Mouse (Mus musculus): ENCODE measurements around the gene Tmtc1. TPM values are rescaled to one million over a fixed set of nuclear protein-coding genes. Genes with fewer than 3 reads are reported as not detected.
A peak's percentile ranks its signal among the peaks of the same experiment; 100 is the strongest.

Gene Tmtc1
- total and polyA plus RNA-seq, 2 experiments, result 0.16 to 0.46 TPM

- peak overlapping the region; percentile 68 for H3K9ac ChIP-seq (ENCODE audit: low read depth, low read length)
- H3K27me3 ChIP-seq (ENCODE audit: control insufficient read depth, insufficient read depth, low read length), result no peaks in the 10 kb centered on the region
- 0 out of 2 replicates have a peak, but pooled peaks have one; percentile 39 for TF ChIP-seq POLR2A (IDR thresholded peaks at IDR 0.05; ENCODE audit: extremely low read depth, insufficient read depth, low read length)
- TF ChIP-seq CTCF (IDR thresholded peaks at IDR 0.05; ENCODE audit: low read depth, low read length), result peak; percentile 53
- 28% methylated on average over 85 of the region's 85 CpGs for WGBS
- no peak overlapping the region for H3K27ac ChIP-seq (replicated peaks; ENCODE audit: insufficient read depth, low read depth, low read length)
- H3K36me3 ChIP-seq (ENCODE audit: control insufficient read depth, insufficient read depth, low read length), result no peaks in the 10 kb centered on the region
- peak overlapping the region; percentile 75 for H3K4me3 ChIP-seq (ENCODE audit: insufficient read depth, low read depth, low read length)
- no peaks in the 10 kb centered on the region for H3K4me1 ChIP-seq (ENCODE audit: control insufficient read depth, insufficient read depth, low read length)
- H3K79me2 ChIP-seq (ENCODE audit: control insufficient read depth, insufficient read depth, low read length), result no peaks in the 10 kb centered on the region
- peak; percentile 14 for DNase-seq (ENCODE audit: extremely low read depth, low read depth, low spot score)
Observed at GRCm38 (mm10) chr6:148354509-148355474, 89.4 kb downstream of the Tmtc1 start.

GRCm38 (mm10) chr6:148354151-148354508 is 90.1 kb downstream of the Tmtc1 start:
- WGBS, result 88% methylated on average over 16 of the region's 16 CpGs
- peak overlapping the region; percentile 75 for H3K4me3 ChIP-seq (ENCODE audit: insufficient read depth, low read depth, low read length)
- no peaks in the 10 kb centered on the region for H3K36me3 ChIP-seq (ENCODE audit: control insufficient read depth, insufficient read depth, low read length)
- H3K9ac ChIP-seq (ENCODE audit: low read depth, low read length), result no peak overlapping the region
- TF ChIP-seq CTCF (IDR thresholded peaks at IDR 0.05; ENCODE audit: low read depth, low read length) (no peak), POLR2A (IDR thresholded peaks at IDR 0.05; ENCODE audit: extremely low read depth, insufficient read depth, low read length) (no peak)
- H3K4me1 ChIP-seq (ENCODE audit: control insufficient read depth, insufficient read depth, low read length), result no peaks in the 10 kb centered on the region
- H3K27me3 ChIP-seq (ENCODE audit: control insufficient read depth, insufficient read depth, low read length), result no peaks in the 10 kb centered on the region
- DNase-seq (ENCODE audit: extremely low read depth, low read depth, low spot score), result peak; percentile 10
- no peak overlapping the region for H3K27ac ChIP-seq (replicated peaks; ENCODE audit: insufficient read depth, low read depth, low read length)
- H3K79me2 ChIP-seq (ENCODE audit: control insufficient read depth, insufficient read depth, low read length), result no peaks in the 10 kb centered on the region

- no peak overlapping the region for H3K27ac ChIP-seq (replicated peaks; ENCODE audit: insufficient read depth, low read depth, low read length)
- no peaks in the 10 kb centered on the region for H3K79me2 ChIP-seq (ENCODE audit: control insufficient read depth, insufficient read depth, low read length)
- TF ChIP-seq CTCF (IDR thresholded peaks at IDR 0.05; ENCODE audit: low read depth, low read length), result no peak
- TF ChIP-seq POLR2A (IDR thresholded peaks at IDR 0.05; ENCODE audit: extremely low read depth, insufficient read depth, low read length), result no peak
Observed at GRCm38 (mm10) chr6:148345001-148345400, 99.2 kb downstream of the Tmtc1 start.

GRCm38 (mm10) chr6:148342191-148342590 is 102.0 kb downstream of the Tmtc1 start:
- H3K27ac ChIP-seq (replicated peaks; ENCODE audit: insufficient read depth, low read depth, low read length), result no peak overlapping the region
- no peak overlapping the region for H3K4me3 ChIP-seq (ENCODE audit: insufficient read depth, low read depth, low read length)
- no peak for DNase-seq (ENCODE audit: extremely low read depth, low read depth, low spot score)
- H3K4me1 ChIP-seq (ENCODE audit: control insufficient read depth, insufficient read depth, low read length), result no peaks in the 10 kb centered on the region
- no peak overlapping the region for H3K9ac ChIP-seq (ENCODE audit: low read depth, low read length)
- TF ChIP-seq CTCF (IDR thresholded peaks at IDR 0.05; ENCODE audit: low read depth, low read length), result no peak
- no peak for TF ChIP-seq POLR2A (IDR thresholded peaks at IDR 0.05; ENCODE audit: extremely low read depth, insufficient read depth, low read length)
- no peaks in the 10 kb centered on the region for H3K79me2 ChIP-seq (ENCODE audit: control insufficient read depth, insufficient read depth, low read length)
- H3K36me3 ChIP-seq (ENCODE audit: control insufficient read depth, insufficient read depth, low read length), result no peaks in the 10 kb centered on the region
- 96% methylated on average over 2 of the region's 2 CpGs for WGBS
- H3K27me3 ChIP-seq (ENCODE audit: control insufficient read depth, insufficient read depth, low read length), result no peaks in the 10 kb centered on the region

More at GRCm38 (mm10) chr6:148345001-148345400, 99.2 kb downstream of the Tmtc1 start:
- 86% methylated on average over 3 of the region's 3 CpGs for WGBS
- Histone ChIP-seq H3K36me3 (ENCODE audit: control insufficient read depth, insufficient read depth, low read length) (no peaks in the 10 kb centered on the region), H3K4me1 (ENCODE audit: control insufficient read depth, insufficient read depth, low read length) (no peaks in the 10 kb centered on the region), H3K4me3 (ENCODE audit: insufficient read depth, low read depth, low read length) (no peak overlapping the region), H3K9ac (ENCODE audit: low read depth, low read length) (no peak overlapping the region), H3K27me3 (ENCODE audit: control insufficient read depth, insufficient read depth, low read length) (no peaks in the 10 kb centered on the region)
- no peak for DNase-seq (ENCODE audit: extremely low read depth, low read depth, low spot score)

- Histone ChIP-seq H3K9ac (ENCODE audit: low read depth, low read length) (no peak overlapping the region), H3K36me3 (ENCODE audit: control insufficient read depth, insufficient read depth, low read length) (no peaks in the 10 kb centered on the region), H3K79me2 (ENCODE audit: control insufficient read depth, insufficient read depth, low read length) (no peaks in the 10 kb centered on the region), H3K27me3 (ENCODE audit: control insufficient read depth, insufficient read depth, low read length) (no peaks in the 10 kb centered on the region), H3K4me3 (ENCODE audit: insufficient read depth, low read depth, low read length) (no peak overlapping the region), H3K27ac (replicated peaks; ENCODE audit: insufficient read depth, low read depth, low read length) (no peak overlapping the region), H3K4me1 (ENCODE audit: control insufficient read depth, insufficient read depth, low read length) (no peaks in the 10 kb centered on the region)
- no peak for DNase-seq (ENCODE audit: extremely low read depth, low read depth, low spot score)
- no peak for TF ChIP-seq CTCF (IDR thresholded peaks at IDR 0.05; ENCODE audit: low read depth, low read length)
- TF ChIP-seq POLR2A (IDR thresholded peaks at IDR 0.05; ENCODE audit: extremely low read depth, insufficient read depth, low read length), result no peak
- 85% methylated on average over 2 of the region's 2 CpGs for WGBS
Observed at GRCm38 (mm10) chr6:148341765-148342164, 102.4 kb downstream of the Tmtc1 start.

All from liver, adult 2 months (tissue).